Mouse (Mus musculus): Measurements from ENCODE around the gene Olfr17. TPM values are rescaled to one million over a fixed set of nuclear protein-coding genes. Genes with fewer than 3 reads are reported as not detected.
"Not testable (repeated sequence)": the region's sequence is repeated elsewhere in the genome, so short reads cannot be mapped to it uniquely, and the experiment has no call there.

Olfr17 gene
- not detected for total RNA-seq (2021)
- long read RNA-seq: 0 reads

DNA sequence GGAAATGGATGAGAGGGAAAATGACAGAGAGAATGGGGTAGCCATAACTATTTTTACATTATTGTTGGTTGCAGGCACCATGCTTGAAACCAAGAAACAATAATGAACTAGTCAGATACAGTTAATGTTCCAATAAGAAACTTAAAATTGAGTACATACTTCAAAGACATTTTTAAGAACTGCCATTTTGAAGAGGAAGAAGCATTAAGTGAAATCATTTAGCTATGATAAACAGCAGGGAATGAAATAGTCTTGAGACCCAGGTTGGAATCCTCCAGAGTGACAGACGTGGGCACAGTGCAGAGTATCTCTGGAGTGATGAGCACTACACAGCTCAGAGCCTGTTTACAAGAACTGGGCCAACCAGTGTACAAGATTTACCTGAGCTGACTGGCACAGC, at the start of gene Olfr17:
Olfr17 (plus strand) TSS at position 301 of the 400 bp plus-strand sequence.
- no peak for DNase-seq (ENCODE audit: low spot score in 2 of 2)

DNA sequence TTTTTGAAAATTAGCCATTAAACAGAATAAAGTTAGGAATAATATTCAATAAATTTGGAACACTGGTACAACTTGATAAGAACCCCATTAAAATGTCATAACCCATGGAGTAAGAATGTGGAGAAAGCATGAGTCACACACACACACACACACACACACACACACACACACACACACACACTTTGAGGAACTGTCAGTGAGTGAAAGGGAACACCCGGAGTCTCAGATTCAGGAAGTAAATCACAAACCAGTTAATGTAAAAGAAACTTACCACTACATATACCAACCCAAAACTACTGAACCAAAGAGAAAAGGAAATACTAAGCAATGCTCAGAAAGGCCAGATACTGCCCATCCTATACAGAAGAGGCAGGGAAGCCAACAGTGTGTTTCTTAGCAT, 48.6 kb upstream of the Olfr17 start:
- DNase-seq (ENCODE audit: low spot score in 2 of 2): no peak

DNA sequence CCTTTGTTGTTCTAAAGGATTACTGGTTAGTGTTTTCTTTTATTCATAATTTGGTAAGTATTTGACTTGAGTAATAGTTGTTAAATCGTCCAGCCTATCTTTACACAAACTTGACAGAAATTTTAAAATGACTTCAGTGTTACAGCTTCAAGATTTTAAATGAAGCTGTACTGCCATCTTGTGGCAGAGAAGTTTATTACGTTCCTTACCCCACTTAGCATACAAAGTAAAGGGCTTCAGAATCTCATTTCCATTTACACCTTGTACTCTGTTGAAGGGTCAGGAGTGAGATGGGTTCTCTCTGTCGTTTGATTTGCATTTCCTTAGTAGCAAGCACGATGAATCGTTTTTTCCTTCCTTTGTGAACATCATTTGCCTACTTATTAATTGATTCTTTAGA, 47.2 kb upstream of the Olfr17 start:
- DNase-seq (ENCODE audit: low spot score in 2 of 2): peak in 1 of 2 experiments; percentile 73

DNA sequence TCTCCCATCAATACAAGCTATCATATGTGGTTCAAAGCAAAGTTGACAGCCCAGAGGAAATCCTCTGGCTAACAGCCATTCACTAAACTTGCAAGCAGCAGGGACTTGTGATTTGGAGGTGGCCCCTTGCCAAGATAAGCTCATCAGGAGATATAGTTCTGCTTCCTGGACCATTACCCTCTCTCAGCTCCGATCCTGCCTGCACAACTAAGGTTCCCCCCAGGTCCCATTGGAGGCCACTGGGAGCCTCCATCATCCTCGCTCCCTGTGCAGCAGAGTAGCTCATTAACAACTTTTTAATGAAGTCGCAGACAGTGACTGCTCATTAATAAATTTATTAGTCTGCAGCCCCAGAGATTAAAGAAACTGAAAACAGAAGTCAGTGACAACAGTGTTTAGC, 45.4 kb upstream of the Olfr17 start:
- DNase-seq (ENCODE audit: low spot score in 2 of 2): no peak

DNA sequence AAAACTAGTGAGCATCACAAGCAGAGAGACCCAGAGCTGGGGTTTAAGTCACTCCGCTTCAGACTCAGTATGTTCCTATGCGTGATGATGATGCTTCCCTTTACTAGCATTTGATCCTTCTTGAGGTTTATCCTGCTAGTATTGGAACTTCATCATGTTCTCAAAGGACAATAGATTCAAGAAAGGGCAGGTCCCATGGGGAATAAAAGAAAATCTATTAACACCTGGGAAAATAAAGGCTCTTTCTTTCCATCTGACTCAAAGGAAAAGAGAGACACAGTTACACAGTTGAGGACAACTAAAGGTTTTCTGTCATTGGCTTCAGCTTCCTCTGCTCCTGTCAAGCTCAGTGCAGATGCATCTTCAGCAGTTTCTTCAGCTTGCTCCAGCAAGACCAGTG, 22.3 kb upstream of the Olfr17 start, which contains the start of gene Olfr714:
Olfr714 (plus strand) TSS at position 301 of the 400 bp plus-strand sequence.
- DNase-seq (ENCODE audit: low spot score in 2 of 2): no peak

DNA sequence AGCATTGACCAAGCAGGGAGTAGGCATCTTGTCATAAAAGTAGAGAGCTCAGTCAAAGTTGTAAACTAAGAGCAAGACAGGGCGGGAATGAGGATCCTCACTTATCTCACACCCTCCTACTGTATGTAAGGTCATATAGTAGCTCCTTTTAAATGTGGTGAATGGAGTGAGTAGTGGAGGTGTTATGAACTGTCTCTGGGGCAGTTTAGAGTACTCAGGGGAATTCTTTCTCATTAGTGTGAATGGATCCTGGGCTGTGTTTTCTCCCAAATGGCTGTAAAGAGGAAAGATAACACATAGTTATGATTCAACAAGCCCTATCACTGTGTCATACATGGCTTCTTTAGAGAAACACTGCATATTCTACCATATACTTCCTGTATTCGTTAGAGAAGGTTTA, 17.2 kb downstream of the Olfr17 start, which contains the start of gene Olfr715b:
Olfr715b (minus strand) TSS at position 101 of the 400 bp plus-strand sequence.
- DNase-seq (ENCODE audit: low spot score in 2 of 2): not testable (repeated sequence)

DNA sequence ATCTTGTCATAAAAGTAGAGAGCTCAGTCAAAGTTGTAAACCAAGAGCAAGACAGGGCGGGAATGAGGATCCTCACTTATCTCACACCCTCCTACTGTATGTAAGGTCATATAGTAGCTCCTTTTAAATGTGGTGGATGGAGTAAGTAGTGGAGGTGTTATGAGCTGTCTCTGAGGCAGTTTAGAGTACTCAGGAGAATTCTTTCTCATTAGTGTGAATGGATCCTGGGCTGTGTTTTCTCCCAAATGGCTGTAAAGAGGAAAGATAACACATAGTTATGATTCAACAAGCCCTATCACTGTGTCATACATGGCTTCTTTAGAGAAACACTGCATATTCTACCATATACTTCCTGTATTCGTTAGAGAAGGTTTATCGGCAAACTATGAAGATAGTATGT, 38.0 kb downstream of the Olfr17 start, which contains the start of gene Olfr715:
Olfr715 (minus strand) TSS at position 101 of the 400 bp plus-strand sequence.
- not testable (repeated sequence) for DNase-seq (ENCODE audit: low spot score in 2 of 2)

DNA sequence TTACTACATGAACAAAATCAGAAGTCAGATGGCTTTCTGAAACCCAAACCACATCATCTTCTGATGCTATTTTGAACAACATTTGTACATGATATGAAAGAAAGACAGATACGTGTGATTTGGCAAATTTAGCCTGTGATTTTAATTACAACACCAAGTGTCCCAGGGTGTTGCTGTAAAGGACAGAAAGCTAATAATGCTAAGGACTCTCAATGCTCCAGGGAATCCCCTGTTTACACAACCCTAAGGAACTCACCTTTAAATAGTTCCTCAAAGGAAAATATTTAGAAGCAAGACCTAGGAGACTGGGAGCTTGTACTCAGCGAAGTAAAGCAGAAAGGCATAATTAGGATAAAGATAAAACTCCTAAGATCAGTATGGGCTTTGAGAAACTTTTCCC, 45.0 kb downstream of the Olfr17 start, which contains the start of gene Olfr716:
Olfr716 (plus strand) TSS at position 301 of the 400 bp plus-strand sequence.
- DNase-seq (ENCODE audit: low spot score in 2 of 2): not testable (repeated sequence)

Other genes with a start within 250 kb of the Olfr17 start
- not detected for gene Olfr703, start 249.9 kb upstream of the Olfr17 start, total RNA-seq (2021)
- gene Olfr704, start 230.0 kb upstream of the Olfr17 start, total RNA-seq (2021): not detected
- gene Olfr705, start 216.3 kb upstream of the Olfr17 start, total RNA-seq (2021): not detected
- gene Olfr706, start 205.1 kb upstream of the Olfr17 start, total RNA-seq (2021): not detected
- gene Olfr707, start 192.0 kb upstream of the Olfr17 start, total RNA-seq (2021): not detected
- not detected for gene Olfr1532-ps1, start 185.2 kb upstream of the Olfr17 start, total RNA-seq (2021)
- gene Olfr709-ps1, start 161.0 kb upstream of the Olfr17 start, total RNA-seq (2021): not detected
- gene Olfr710, start 144.9 kb upstream of the Olfr17 start, total RNA-seq (2021): not detected
- not detected for gene Olfr6, start 129.3 kb upstream of the Olfr17 start, total RNA-seq (2021)
- gene Olfr711, start 117.8 kb upstream of the Olfr17 start, total RNA-seq (2021): not detected
- not detected for gene Olfr2, start 87.1 kb upstream of the Olfr17 start, total RNA-seq (2021)
- not detected for gene Olfr713, start 62.0 kb upstream of the Olfr17 start, total RNA-seq (2021)
- gene Olfr714, start 22.2 kb upstream of the Olfr17 start, total RNA-seq (2021): not detected
- not detected for gene Olfr715b, start 17.1 kb downstream of the Olfr17 start, total RNA-seq (2021)
- gene Olfr715, start 37.9 kb downstream of the Olfr17 start, total RNA-seq (2021): not detected
- gene Olfr716, start 45.1 kb downstream of the Olfr17 start, total RNA-seq (2021): not detected
- not detected for gene Nlrp14, start 73.8 kb downstream of the Olfr17 start, total RNA-seq (2021)
- not detected for gene Rbmxl2, start 116.2 kb downstream of the Olfr17 start, total RNA-seq (2021)